Mouse (Mus musculus) heart, embryonic 11.5 days (tissue): ENCODE results near the gene Oat. TPM values are rescaled to one million over a fixed set of nuclear protein-coding genes. Genes with fewer than 3 reads are reported as not detected.

ENCODE experiments used
- ATAC-seq: fragments of 200-750 bp; cut with Nextera tagmentation; replicated peaks from 2 replicates; pipeline ENCODE4 v1.8.0; 2017; ENCODE audit warnings: moderate library complexity; ENCODE audit not compliant: insufficient number of reproducible peaks, low FRiP score, low TSS enrichment
- H3K27ac ChIP-seq: fragments of 300-500 bp; sonication (generic); 2 replicates; pipeline ENCODE4 v1.5.1; 2014; ENCODE audit warnings: mild to moderate bottlenecking, low read depth, low read length
- H3K27me3 ChIP-seq: fragments of 300-500 bp; sonication (generic); 2 replicates; pipeline ENCODE4 v1.6.1; 2014; ENCODE audit warnings: mild to moderate bottlenecking, low read length, mixed read lengths; ENCODE audit not compliant: control insufficient read depth, insufficient read depth
- H3K36me3 ChIP-seq: fragments of 300-500 bp; sonication (generic); 2 replicates; pipeline ENCODE4 v1.6.1; 2014; ENCODE audit warnings: mild to moderate bottlenecking, low read length, moderate library complexity, mixed read lengths; ENCODE audit not compliant: control insufficient read depth, insufficient read depth
- H3K4me1 ChIP-seq: fragments of 300-500 bp; sonication (generic); 2 replicates; pipeline ENCODE4 v1.6.1; 2014; ENCODE audit warnings: low read length; ENCODE audit not compliant: control insufficient read depth, insufficient read depth
- H3K4me2 ChIP-seq: fragments of 300-500 bp; sonication (generic); 2 replicates; pipeline ENCODE4 v1.6.1; 2014; ENCODE audit warnings: mild to moderate bottlenecking, moderate library complexity
- H3K4me3 ChIP-seq: fragments of 300-500 bp; sonication (generic); 2 replicates; pipeline ENCODE4 v1.5.1; 2014; ENCODE audit warnings: low read depth, low read length
- H3K9ac ChIP-seq: fragments of 300-500 bp; sonication (generic); 2 replicates; pipeline ENCODE4 v1.6.1; 2014; ENCODE audit warnings: mild to moderate bottlenecking, low read depth, low read length, moderate library complexity
- H3K9me3 ChIP-seq: fragments of 300-500 bp; sonication (generic); replicated peaks from 2 replicates; pipeline ENCODE4 v1.6.1; 2016; ENCODE audit warnings: low read length; ENCODE audit not compliant: control insufficient read depth
- WGBS: fragments of 180-500 bp; shearing (Covaris S2); extraction: QIAGEN DNeasy Blood & Tissue Kit; methylation state at CpG from one replicate; pipeline ENCODE4 v1.1.7; 2014; ENCODE audit not compliant: insufficient replicate concordance; 5-methylcytosine and 5-hydroxymethylcytosine counted together
- polyA plus RNA-seq: library from polyadenylated mRNA; unstranded; fragments of >200 nt; fragmentation: Nextera tagmentation; extraction: Ambion mirVana; gene quantifications from 2 replicates; pipeline ENCODE4 v1.2.1, GENCODE M21; 2014

Oat gene
- 162 and 186 TPM in 2 replicates for polyA plus RNA-seq

DNA sequence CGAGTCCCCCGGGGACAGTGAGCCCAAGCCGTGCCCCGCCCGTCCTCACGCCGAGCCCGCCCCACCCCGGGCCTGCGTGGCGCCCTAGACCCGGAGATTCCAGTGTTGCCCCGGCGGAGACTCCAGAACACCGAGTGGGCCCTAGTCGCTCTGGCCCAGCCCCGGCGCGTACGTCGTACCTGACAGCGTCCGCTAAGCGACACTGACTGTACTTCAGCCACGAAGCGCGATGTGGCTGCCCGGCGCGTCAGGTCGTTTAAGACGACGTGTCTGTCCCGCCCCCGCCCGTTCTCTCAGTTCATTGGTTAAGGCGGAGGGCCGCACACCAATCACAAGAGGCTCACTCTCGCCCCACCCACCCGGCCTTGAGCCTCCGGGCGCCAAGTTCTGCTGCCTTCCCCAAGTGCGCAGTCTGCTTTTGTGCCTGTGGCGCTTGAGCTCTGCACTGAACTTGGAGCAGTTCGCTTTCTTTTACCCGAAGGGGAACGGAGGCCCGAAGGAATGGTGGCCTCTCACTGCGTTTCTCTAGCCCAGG, at the start of gene Oat:
Gene Oat (minus strand): TSS at position 283 of the 535 bp plus-strand sequence.
- H3K36me3 ChIP-seq, result no peaks in the 10 kb centered on the region
- peak within 1 kb of the TSS; percentile 79 for H3K4me2 ChIP-seq
- 0 out of 2 replicates have a peak, but pooled peaks cover 2% of the 10 kb centered on the region for H3K27me3 ChIP-seq
- peak within 1 kb of the TSS; percentile 85 for H3K9ac ChIP-seq
- peak; percentile 98 for ATAC-seq
- under 1% methylated on average over 49 of the region's 49 CpGs for WGBS
- H3K4me3 ChIP-seq, result peak within 1 kb of the TSS; percentile 77
- H3K4me1 ChIP-seq, result peaks cover 9% of the 10 kb centered on the region
- no peaks in the 10 kb centered on the region for H3K9me3 ChIP-seq
- peak within 1 kb of the TSS; percentile 93 for H3K27ac ChIP-seq

DNA sequence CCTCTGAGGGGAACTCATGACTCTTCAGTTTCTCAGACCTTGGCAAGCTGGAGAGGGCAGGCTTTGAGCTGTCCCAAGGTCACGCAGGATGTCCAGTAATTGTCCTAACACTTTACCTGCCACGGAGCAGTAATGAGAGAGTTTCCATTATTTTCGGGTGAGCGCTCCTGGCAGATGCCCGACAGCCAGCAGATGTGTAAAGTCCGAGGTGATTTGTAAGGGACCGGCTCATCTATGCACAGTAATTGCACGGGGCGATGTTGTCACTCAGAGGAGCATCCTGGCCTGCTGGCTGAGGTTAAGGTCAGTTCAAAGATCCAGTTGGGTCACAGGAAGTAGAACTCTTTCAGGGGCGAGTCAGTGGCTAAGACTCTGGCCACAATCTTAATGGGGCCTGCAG, 48.0 kb upstream of the Oat start:
- H3K36me3 ChIP-seq, result no peaks in the 10 kb centered on the region
- H3K9me3 ChIP-seq, result no peaks in the 10 kb centered on the region
- WGBS, result 75% methylated on average over 10 of the region's 10 CpGs
- no peak overlapping the region for H3K4me2 ChIP-seq
- no peaks in the 10 kb centered on the region for H3K4me1 ChIP-seq
- no peak for ATAC-seq
- H3K27me3 ChIP-seq, result no peaks in the 10 kb centered on the region
- no peak overlapping the region for H3K9ac ChIP-seq
- no peak overlapping the region for H3K4me3 ChIP-seq
- H3K27ac ChIP-seq, result no peak overlapping the region

DNA sequence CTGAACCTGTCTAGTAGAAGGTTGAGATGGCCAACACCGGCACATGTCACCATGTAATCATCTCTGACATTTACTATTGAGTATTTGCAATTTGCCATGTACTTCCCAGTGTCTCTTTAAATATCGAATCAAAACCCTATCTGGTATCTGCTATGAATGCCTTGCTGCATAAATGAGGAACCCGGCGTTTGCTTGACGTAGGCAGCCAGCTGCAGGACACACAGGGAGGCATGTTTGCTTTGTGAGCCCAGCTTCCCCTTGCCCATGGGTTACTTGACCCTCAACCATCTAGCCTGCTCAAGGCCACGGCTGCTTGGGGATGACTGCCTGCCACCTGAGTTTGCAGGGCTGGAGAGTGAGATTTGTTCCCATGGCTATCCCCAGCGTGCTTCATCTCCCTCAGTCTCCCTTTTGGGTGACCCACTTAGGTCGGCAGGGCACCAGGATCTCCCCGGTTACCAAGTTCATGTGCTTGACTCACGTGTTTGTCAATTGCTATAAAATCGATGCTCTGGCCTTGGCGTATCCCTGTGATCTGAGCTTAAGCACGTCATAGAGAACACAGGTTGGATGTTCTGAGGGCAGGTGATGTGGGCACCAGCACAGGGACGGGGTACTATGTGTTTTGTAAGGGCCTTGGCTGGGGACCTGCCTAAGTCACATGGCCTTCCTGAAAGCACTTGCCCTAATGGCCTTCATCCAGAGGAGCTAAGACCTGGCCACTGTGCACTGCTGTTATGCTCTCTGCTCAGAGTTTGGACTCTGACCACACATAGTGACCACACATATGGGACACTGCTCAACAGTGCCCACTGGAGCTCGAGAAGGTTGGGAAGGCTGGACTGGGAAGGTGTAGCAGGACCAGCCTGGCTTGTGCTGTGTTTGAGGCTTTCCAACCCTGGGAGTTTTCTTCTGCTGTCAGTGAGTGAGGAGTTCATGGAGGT, 44.0 kb upstream of the Oat start:
- Histone ChIP-seq H3K36me3 (no peaks in the 10 kb centered on the region), H3K4me2 (no peak overlapping the region), H3K9ac (no peak overlapping the region), H3K9me3 (no peaks in the 10 kb centered on the region), H3K4me1 (peaks cover 4% of the 10 kb centered on the region; the same call in 1 of the 2 replicates), H3K27me3 (no peaks in the 10 kb centered on the region), H3K27ac (no peak overlapping the region), H3K4me3 (no peak overlapping the region)
- WGBS, result 80% methylated on average over 15 of the region's 15 CpGs
- no peak for ATAC-seq

DNA sequence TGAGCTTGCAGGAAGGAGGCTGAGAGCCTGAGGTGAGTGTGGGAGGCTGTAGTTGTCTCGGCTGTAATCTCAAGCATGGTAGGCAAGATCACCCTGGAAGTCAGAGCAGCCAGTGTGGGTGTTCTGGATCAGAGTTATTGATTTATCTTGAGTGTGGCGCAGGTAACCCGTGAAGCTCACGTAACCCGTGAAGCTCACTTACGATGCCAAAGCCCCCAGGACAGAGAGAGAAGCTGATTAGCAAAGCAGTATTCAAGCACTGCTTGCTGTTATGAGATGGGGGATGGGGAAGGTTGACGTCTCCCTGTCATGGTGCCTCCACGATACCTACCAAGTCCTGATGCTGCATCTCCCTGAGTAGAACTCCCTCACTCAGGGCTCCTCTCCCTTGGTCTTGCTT, 43.4 kb upstream of the Oat start:
- no peak for ATAC-seq
- H3K9me3 ChIP-seq, result no peaks in the 10 kb centered on the region
- H3K27ac ChIP-seq, result no peak overlapping the region
- H3K36me3 ChIP-seq, result no peaks in the 10 kb centered on the region
- H3K4me3 ChIP-seq, result no peak overlapping the region
- 86% methylated on average over 8 of the region's 8 CpGs for WGBS
- no peak overlapping the region for H3K9ac ChIP-seq
- peaks cover 6% of the 10 kb centered on the region; the same call in 1 of the 2 replicates for H3K4me1 ChIP-seq
- H3K27me3 ChIP-seq, result no peaks in the 10 kb centered on the region
- no peak overlapping the region for H3K4me2 ChIP-seq

DNA sequence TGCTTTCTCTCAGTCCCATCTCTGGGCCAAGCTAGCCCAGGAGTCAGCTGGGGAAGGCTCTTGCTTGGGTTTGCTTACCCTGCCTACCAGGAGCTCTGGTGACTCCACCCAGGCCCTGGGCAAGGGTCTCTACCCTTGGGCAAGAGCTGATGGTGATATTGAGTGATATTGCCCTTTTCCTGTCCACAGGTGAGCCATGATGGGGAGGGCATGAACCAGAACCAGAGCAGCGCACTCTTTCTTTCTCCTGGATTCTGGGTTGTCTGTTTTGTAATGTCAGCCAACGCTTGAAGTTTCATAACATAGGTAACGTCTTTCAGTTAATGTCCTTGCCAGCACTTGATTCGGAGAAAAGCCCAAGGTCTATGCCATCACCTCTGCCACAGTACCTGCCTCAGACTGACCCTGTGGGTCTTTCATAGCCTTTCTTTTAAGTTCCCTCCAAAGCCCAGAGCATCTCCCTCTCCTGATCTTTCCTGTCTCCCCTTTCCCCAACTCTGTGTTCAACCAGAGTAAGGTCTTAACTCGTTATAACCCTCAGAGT, 40.9 kb upstream of the Oat start:
- H3K4me2 ChIP-seq, result no peak overlapping the region
- H3K36me3 ChIP-seq, result no peaks in the 10 kb centered on the region
- H3K4me1 ChIP-seq, result peaks cover 6% of the 10 kb centered on the region; the same call in 1 of the 2 replicates
- no peak overlapping the region for H3K9ac ChIP-seq
- H3K27ac ChIP-seq, result no peak overlapping the region
- H3K4me3 ChIP-seq, result no peak overlapping the region
- H3K27me3 ChIP-seq, result no peaks in the 10 kb centered on the region
- 72% methylated on average over 5 of the region's 5 CpGs for WGBS
- ATAC-seq, result no peak
- no peaks in the 10 kb centered on the region for H3K9me3 ChIP-seq

DNA sequence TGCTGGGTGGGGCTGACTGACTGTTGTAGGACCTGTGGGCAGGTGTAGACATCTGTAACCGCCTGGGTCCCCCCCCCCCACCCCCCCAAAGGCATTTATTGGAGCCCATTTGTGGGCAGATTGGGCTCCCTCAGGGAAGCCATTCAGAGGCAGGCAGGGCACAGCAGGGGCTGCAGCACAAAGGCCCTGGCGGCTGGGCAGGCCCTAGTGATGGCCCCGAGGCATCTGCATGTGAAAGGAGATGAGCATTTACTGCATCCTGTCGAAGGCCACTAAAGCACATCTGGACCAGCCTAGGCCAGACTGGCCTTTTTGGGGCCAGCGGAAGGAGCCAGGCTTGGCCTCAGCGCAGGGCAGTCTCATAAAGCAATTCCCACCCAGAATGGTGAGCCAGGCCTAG, 40.2 kb upstream of the Oat start:
- H3K9ac ChIP-seq, result no peak overlapping the region
- H3K4me3 ChIP-seq, result no peak overlapping the region
- no peak overlapping the region for H3K27ac ChIP-seq
- no peak overlapping the region for H3K4me2 ChIP-seq
- 42% methylated on average over 6 of the region's 6 CpGs for WGBS
- H3K36me3 ChIP-seq, result no peaks in the 10 kb centered on the region
- no peaks in the 10 kb centered on the region for H3K9me3 ChIP-seq
- no peak for ATAC-seq
- H3K4me1 ChIP-seq, result peaks cover 6% of the 10 kb centered on the region; the same call in 1 of the 2 replicates
- no peaks in the 10 kb centered on the region for H3K27me3 ChIP-seq

DNA sequence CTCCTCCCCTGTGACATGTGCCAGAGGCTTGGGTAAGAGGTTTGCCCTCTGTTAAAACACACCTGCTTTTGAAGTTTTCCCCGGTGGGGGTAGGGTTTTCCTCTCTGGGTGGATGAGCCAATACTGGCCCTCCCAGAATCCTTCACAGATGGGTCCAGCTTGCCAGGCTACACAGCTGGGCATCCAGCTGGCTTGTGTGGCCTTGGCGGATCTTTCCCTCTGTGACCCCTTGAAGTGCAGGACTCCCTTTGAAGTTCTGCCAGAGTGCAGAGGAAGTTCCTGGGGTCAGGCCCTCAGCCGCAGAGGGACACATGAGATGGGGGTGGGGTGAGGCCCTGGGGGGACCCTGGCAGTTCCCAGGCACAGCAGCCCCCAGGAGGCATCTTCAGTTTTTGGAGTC, 39.1 kb upstream of the Oat start:
- H3K27ac ChIP-seq, result no peak overlapping the region
- no peaks in the 10 kb centered on the region for H3K36me3 ChIP-seq
- H3K4me3 ChIP-seq, result no peak overlapping the region
- H3K4me1 ChIP-seq, result peaks cover 6% of the 10 kb centered on the region; the same call in 1 of the 2 replicates
- no peak overlapping the region for H3K4me2 ChIP-seq
- H3K9me3 ChIP-seq, result no peaks in the 10 kb centered on the region
- H3K9ac ChIP-seq, result peak overlapping the region; percentile 3; the same call in 1 of the 2 replicates
- no peaks in the 10 kb centered on the region for H3K27me3 ChIP-seq
- 18% methylated on average over 3 of the region's 3 CpGs for WGBS
- ATAC-seq, result no peak

DNA sequence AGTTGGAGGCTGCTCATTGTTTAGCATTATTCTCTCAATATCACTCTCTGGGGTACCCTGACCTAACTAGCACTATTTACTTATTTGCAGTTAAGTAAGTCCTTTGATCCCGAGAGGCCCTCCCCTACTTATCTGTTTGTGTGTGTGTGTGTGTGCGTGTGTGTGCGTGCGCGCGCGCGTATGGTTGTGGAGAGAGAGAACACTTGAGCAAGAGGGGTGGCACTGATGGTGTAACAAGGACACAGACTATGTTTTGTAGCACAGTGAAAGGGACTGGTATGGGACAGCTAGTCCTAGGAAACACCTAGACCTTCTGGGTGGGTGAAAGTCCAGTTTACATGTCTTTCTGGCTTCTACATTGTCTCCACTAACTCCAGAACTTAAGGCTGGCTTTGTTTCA, 35.3 kb upstream of the Oat start:
- Histone ChIP-seq H3K36me3 (no peaks in the 10 kb centered on the region), H3K9ac (no peak overlapping the region), H3K4me2 (no peak overlapping the region), H3K27me3 (peaks cover under 1% of the 10 kb centered on the region; the same call in 1 of the 2 replicates), H3K27ac (no peak overlapping the region), H3K9me3 (no peaks in the 10 kb centered on the region), H3K4me3 (no peak overlapping the region), H3K4me1 (peaks cover 6% of the 10 kb centered on the region; the same call in 1 of the 2 replicates)
- ATAC-seq, result no peak
- WGBS, result 94% methylated on average over 8 of the region's 8 CpGs
